Mouse (Mus musculus) kidney, embryonic 15.5 days (tissue): ENCODE results near the gene Syt13. TPM values are rescaled to one million over a fixed set of nuclear protein-coding genes. Genes with fewer than 3 reads are reported as not detected.

Experiments
- ATAC-seq: fragments of 200-750 bp; cut with Nextera tagmentation; replicated peaks from 2 replicates; pipeline ENCODE4 v1.8.0; 2017; ENCODE audit warnings: moderate TSS enrichment; ENCODE audit not compliant: low FRiP score
- H3K27ac ChIP-seq: fragments of 300-500 bp; sonication (generic); 2 replicates; pipeline ENCODE4 v1.5.1; 2015; ENCODE audit warnings: mild to moderate bottlenecking, inconsistent platforms
- H3K27me3 ChIP-seq: fragments of 300-500 bp; sonication (generic); 2 replicates; pipeline ENCODE4 v1.6.1; 2015; ENCODE audit warnings: inconsistent platforms
- H3K36me3 ChIP-seq: fragments of 300-500 bp; sonication (generic); 2 replicates; pipeline ENCODE4 v1.6.1; 2015; ENCODE audit warnings: inconsistent platforms
- H3K4me1 ChIP-seq: fragments of 300-500 bp; sonication (generic); 2 replicates; pipeline ENCODE4 v1.6.1; 2015; ENCODE audit warnings: inconsistent platforms
- H3K4me2 ChIP-seq: fragments of 300-500 bp; sonication (generic); 2 replicates; pipeline ENCODE4 v1.6.1; 2015; ENCODE audit warnings: moderate library complexity, mild to moderate bottlenecking, inconsistent platforms
- H3K4me3 ChIP-seq: fragments of 300-500 bp; sonication (generic); replicated peaks from 2 replicates; pipeline ENCODE4 v1.5.1; 2015; ENCODE audit warnings: mild to moderate bottlenecking, inconsistent platforms
- H3K9ac ChIP-seq: fragments of 300-500 bp; sonication (generic); 2 replicates; pipeline ENCODE4 v1.6.1; 2015; ENCODE audit warnings: mild to moderate bottlenecking, inconsistent platforms
- H3K9me3 ChIP-seq: fragments of 300-500 bp; sonication (generic); replicated peaks from 2 replicates; pipeline ENCODE4 v1.6.1; 2016; ENCODE audit warnings: inconsistent platforms
- WGBS: fragments of 180-500 bp; shearing (Covaris S2); methylation state at CpG from one replicate; pipeline ENCODE4 v1.1.7; 2015; ENCODE audit warnings: mixed read lengths; 5-methylcytosine and 5-hydroxymethylcytosine counted together
- polyA plus RNA-seq: library from polyadenylated mRNA; unstranded; fragments of >200 nt; fragmentation: Nextera tagmentation; extraction: Ambion mirVana; gene quantifications from 2 replicates; pipeline ENCODE4 v1.2.1, GENCODE M21; 2015

The Syt13 gene
- 4.4 and 6.5 TPM in 2 replicates for polyA plus RNA-seq

- peaks cover 47% of the 10 kb centered on the region for H3K4me1 ChIP-seq
- ATAC-seq = peak; percentile 85
- no peaks in the 10 kb centered on the region for H3K36me3 ChIP-seq
- H3K27me3 ChIP-seq = peaks cover 43% of the 10 kb centered on the region
- WGBS = under 1% methylated on average over 38 of the region's 38 CpGs
- peak within 1 kb of the TSS; percentile 52 for H3K9ac ChIP-seq
- peak within 1 kb of the TSS; percentile 49 for H3K4me3 ChIP-seq
- H3K9me3 ChIP-seq = no peaks in the 10 kb centered on the region
- H3K4me2 ChIP-seq = peak within 1 kb of the TSS; percentile 90
- no peak within 1 kb of the TSS for H3K27ac ChIP-seq
Measured at GRCm38 (mm10) chr2:92914933-92915553, at the start of gene Syt13. Gene Syt13, plus strand, starts transcription at chr2:92915098.

GRCm38 (mm10) chr2:92866616-92867015 is 48.3 kb upstream of the Syt13 start:
- no peak overlapping the region for H3K4me2 ChIP-seq
- H3K27ac ChIP-seq = no peak overlapping the region
- 18% methylated on average over 2 of the region's 2 CpGs for WGBS
- peaks cover 6% of the 10 kb centered on the region; the same call in 1 of the 2 replicates for H3K9me3 ChIP-seq
- ATAC-seq = no peak
- H3K4me3 ChIP-seq = no peak overlapping the region
- H3K27me3 ChIP-seq = no peaks in the 10 kb centered on the region; the same call in 1 of the 2 replicates
- H3K9ac ChIP-seq = no peak overlapping the region
- 0 out of 2 replicates have a peak, but pooled peaks cover 4% of the 10 kb centered on the region for H3K4me1 ChIP-seq
- no peaks in the 10 kb centered on the region for H3K36me3 ChIP-seq

GRCm38 (mm10) chr2:92870139-92870836 is 44.6 kb upstream of the Syt13 start:
- Histone ChIP-seq H3K9me3 (no peaks in the 10 kb centered on the region), H3K4me1 (0 out of 2 replicates have a peak, but pooled peaks cover 4% of the 10 kb centered on the region), H3K27ac (no peak overlapping the region), H3K9ac (no peak overlapping the region), H3K36me3 (no peaks in the 10 kb centered on the region), H3K27me3 (no peaks in the 10 kb centered on the region; the same call in 1 of the 2 replicates), H3K4me2 (no peak overlapping the region), H3K4me3 (no peak overlapping the region)
- WGBS = 30% methylated on average over 10 of the region's 10 CpGs
- no peak for ATAC-seq

GRCm38 (mm10) chr2:92871093-92871686 is 43.7 kb upstream of the Syt13 start:
- ATAC-seq = no peak
- 33% methylated on average over 7 of the region's 7 CpGs for WGBS
- H3K4me2 ChIP-seq = no peak overlapping the region
- H3K36me3 ChIP-seq = no peaks in the 10 kb centered on the region
- H3K9me3 ChIP-seq = no peaks in the 10 kb centered on the region
- H3K27ac ChIP-seq = no peak overlapping the region
- no peak overlapping the region for H3K4me3 ChIP-seq
- H3K4me1 ChIP-seq = 0 out of 2 replicates have a peak, but pooled peaks cover 4% of the 10 kb centered on the region
- no peak overlapping the region for H3K9ac ChIP-seq
- H3K27me3 ChIP-seq = no peaks in the 10 kb centered on the region; the same call in 1 of the 2 replicates

- Histone ChIP-seq H3K27ac (no peak overlapping the region), H3K4me2 (no peak overlapping the region), H3K4me1 (0 out of 2 replicates have a peak, but pooled peaks cover 4% of the 10 kb centered on the region), H3K27me3 (no peaks in the 10 kb centered on the region; the same call in 1 of the 2 replicates), H3K4me3 (no peak overlapping the region), H3K9me3 (no peaks in the 10 kb centered on the region), H3K36me3 (no peaks in the 10 kb centered on the region), H3K9ac (no peak overlapping the region)
- ATAC-seq = no peak
- 85% methylated on average over 4 of the region's 4 CpGs for WGBS
Measured at GRCm38 (mm10) chr2:92872652-92873051, 42.2 kb upstream of the Syt13 start.

GRCm38 (mm10) chr2:92874592-92874991 is 40.3 kb upstream of the Syt13 start:
- Histone ChIP-seq H3K27ac (no peak overlapping the region), H3K4me2 (no peak overlapping the region), H3K36me3 (no peaks in the 10 kb centered on the region), H3K27me3 (no peaks in the 10 kb centered on the region; the same call in 1 of the 2 replicates), H3K9me3 (no peaks in the 10 kb centered on the region), H3K4me3 (no peak overlapping the region), H3K4me1 (0 out of 2 replicates have a peak, but pooled peaks cover 4% of the 10 kb centered on the region), H3K9ac (no peak overlapping the region)
- WGBS = 67% methylated on average over 1 of the region's 1 CpGs
- ATAC-seq = no peak

GRCm38 (mm10) chr2:92877488-92877887 is 37.4 kb upstream of the Syt13 start:
- Histone ChIP-seq H3K36me3 (no peaks in the 10 kb centered on the region), H3K4me1 (no peaks in the 10 kb centered on the region), H3K27ac (no peak overlapping the region), H3K9me3 (no peaks in the 10 kb centered on the region), H3K4me3 (no peak overlapping the region), H3K4me2 (no peak overlapping the region), H3K9ac (no peak overlapping the region), H3K27me3 (no peaks in the 10 kb centered on the region)
- no peak for ATAC-seq
- WGBS = 48% methylated on average over 3 of the region's 3 CpGs

- H3K4me2 ChIP-seq = peak overlapping the region; percentile 38; the same call in 1 of the 2 replicates
- peak overlapping the region; percentile 30; the same call in 1 of the 2 replicates for H3K27ac ChIP-seq
- no peak overlapping the region for H3K4me3 ChIP-seq
- 3% methylated on average over 15 of the region's 15 CpGs for WGBS
- no peak overlapping the region for H3K9ac ChIP-seq
- no peaks in the 10 kb centered on the region for H3K9me3 ChIP-seq
- peak; percentile 63; the same call in 1 of the 2 replicates for ATAC-seq
- no peaks in the 10 kb centered on the region for H3K27me3 ChIP-seq
- H3K36me3 ChIP-seq = no peaks in the 10 kb centered on the region
- peaks cover 8% of the 10 kb centered on the region for H3K4me1 ChIP-seq
Measured at GRCm38 (mm10) chr2:92883039-92883911, 31.6 kb upstream of the Syt13 start.

- no peaks in the 10 kb centered on the region for H3K27me3 ChIP-seq
- peak overlapping the region; percentile 30; the same call in 1 of the 2 replicates for H3K27ac ChIP-seq
- no peaks in the 10 kb centered on the region for H3K9me3 ChIP-seq
- no peak overlapping the region for H3K9ac ChIP-seq
- WGBS = 6% methylated on average over 2 of the region's 2 CpGs
- peaks cover 8% of the 10 kb centered on the region for H3K4me1 ChIP-seq
- H3K36me3 ChIP-seq = no peaks in the 10 kb centered on the region
- ATAC-seq = no peak
- H3K4me3 ChIP-seq = no peak overlapping the region
- H3K4me2 ChIP-seq = peak overlapping the region; percentile 38; the same call in 1 of the 2 replicates
Measured at GRCm38 (mm10) chr2:92883912-92884243, 31.0 kb upstream of the Syt13 start.

- H3K9ac ChIP-seq = no peak overlapping the region
- H3K4me2 ChIP-seq = no peak overlapping the region
- WGBS = 83% methylated on average over 6 of the region's 6 CpGs
- H3K27ac ChIP-seq = no peak overlapping the region
- no peak overlapping the region for H3K4me3 ChIP-seq
- peaks cover 8% of the 10 kb centered on the region for H3K4me1 ChIP-seq
- no peak for ATAC-seq
- H3K9me3 ChIP-seq = no peaks in the 10 kb centered on the region
- H3K27me3 ChIP-seq = no peaks in the 10 kb centered on the region
- no peaks in the 10 kb centered on the region for H3K36me3 ChIP-seq
Measured at GRCm38 (mm10) chr2:92884976-92885375, 29.9 kb upstream of the Syt13 start.

- H3K36me3 ChIP-seq = no peaks in the 10 kb centered on the region
- no peak overlapping the region for H3K27ac ChIP-seq
Measured at GRCm38 (mm10) chr2:92886862-92887261, 28.0 kb upstream of the Syt13 start.

More at GRCm38 (mm10) chr2:92886862-92887261, 28.0 kb upstream of the Syt13 start:
- Histone ChIP-seq H3K4me3 (no peak overlapping the region), H3K4me1 (peaks cover 8% of the 10 kb centered on the region), H3K27me3 (no peaks in the 10 kb centered on the region), H3K9me3 (no peaks in the 10 kb centered on the region), H3K4me2 (no peak overlapping the region), H3K9ac (no peak overlapping the region)
- WGBS = 64% methylated on average over 3 of the region's 3 CpGs
- no peak for ATAC-seq
